ENCODE assay signal across 13 mouse cellular contexts in the genomic region with DNA sequence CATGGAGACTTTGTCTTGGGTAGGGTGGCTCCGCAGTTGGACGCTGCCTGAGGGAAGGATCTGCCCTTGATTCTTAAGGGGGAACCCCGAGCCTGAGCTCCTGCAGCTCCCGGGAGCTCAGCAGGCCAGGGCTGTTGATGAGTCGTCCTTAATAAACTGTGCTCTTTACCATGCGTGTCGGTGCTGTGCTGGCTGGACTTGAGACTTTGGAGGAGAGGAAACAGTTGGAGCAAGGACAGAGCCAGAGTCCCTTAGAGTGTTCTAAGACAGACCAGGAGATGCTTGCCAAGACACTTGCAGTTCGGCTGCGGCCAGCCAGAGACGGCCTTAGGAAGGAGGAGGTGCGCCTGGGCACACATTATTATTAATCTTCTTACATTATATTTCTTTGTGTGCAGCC.
"Had no signal": no experiment of that assay in that cellular context is flagged by ENCODE, and none has a peak within 500 bp of the region (broad histone marks: within the 10 kb centered on the region; RNA-seq: fewer than 3 reads in every experiment).

No protein-coding gene starts in this region.

- H3K9ac ChIP-seq: limb, embryonic 13.5 days; liver, embryonic 15.5 days; midbrain, embryonic 13.5 days; neural tube, embryonic 12.5 days had no signal

- H3K4me2 ChIP-seq: limb, embryonic 13.5 days; liver, embryonic 11.5 days; liver, embryonic 15.5 days; midbrain, embryonic 13.5 days; neural tube, embryonic 12.5 days had no signal

- H3K4me3 ChIP-seq: layer of hippocampus, adult 2 months; limb, embryonic 13.5 days; liver, embryonic 15.5 days; midbrain, embryonic 13.5 days; myocyte; neural tube, embryonic 12.5 days had no signal

- H3K27me3 ChIP-seq: limb, embryonic 13.5 days; liver, embryonic 15.5 days; midbrain, embryonic 13.5 days; neural tube, embryonic 12.5 days had no signal

- H3K9me3 ChIP-seq: limb, embryonic 13.5 days; liver, embryonic 15.5 days; midbrain, embryonic 13.5 days; neural tube, embryonic 12.5 days had no signal

- H3K4me1 ChIP-seq: limb, embryonic 13.5 days; midbrain, embryonic 13.5 days; neural tube, embryonic 12.5 days had no signal

- ATAC-seq: lung, postnatal 0 days; midbrain, embryonic 13.5 days had no signal

- DNase-seq: lung, adult 2 months; lung, postnatal 36 days; thymus, postnatal 4 days had no signal

- H3K27ac ChIP-seq: kidney, postnatal 0 days; layer of hippocampus, adult 2 months; limb, embryonic 13.5 days; liver, embryonic 15.5 days; midbrain, embryonic 13.5 days; neural tube, embryonic 12.5 days; stomach, postnatal 0 days had no signal
